Mouse (Mus musculus) 3T3-L1 (cell line): ENCODE measurements around the gene Fam171a2.
A peak's percentile ranks its signal among the peaks of the same experiment; 100 is the strongest.
"Not testable (repeated sequence)": the region's sequence is repeated elsewhere in the genome, so short reads cannot be mapped to it uniquely, and the experiment has no call there.

ENCODE experiments used
- DNase-seq: peaks from one replicate; pipeline ENCODE4 v3.0.0-alpha.2; 2015; ENCODE audit warnings: low read depth, low spot score

Gene Fam171a2

GRCm38 (mm10) chr11:102395250-102395649 is 52.2 kb downstream of the Fam171a2 start:
- DNase-seq = no peak

- peak; percentile 79 for DNase-seq
Observed at GRCm38 (mm10) chr11:102394421-102395124, 52.9 kb downstream of the Fam171a2 start.

GRCm38 (mm10) chr11:102393719-102394420 is 53.6 kb downstream of the Fam171a2 start:
- no peak for DNase-seq

- no peak for DNase-seq
Observed at GRCm38 (mm10) chr11:102393238-102393634, 54.2 kb downstream of the Fam171a2 start, which contains the start of gene Rundc3a. Gene Rundc3a, plus strand, starts transcription at chr11:102393403.

- no peak for DNase-seq
Observed at GRCm38 (mm10) chr11:102392441-102393237, 54.8 kb downstream of the Fam171a2 start.

GRCm38 (mm10) chr11:102389436-102389835 is 58.0 kb downstream of the Fam171a2 start:
- not testable (repeated sequence) for DNase-seq
